Mouse (Mus musculus) urinary bladder, postnatal 25 days (tissue): ENCODE measurements around the gene Xylb.

Experiments used
- DNase-seq: peaks from one replicate; pipeline ENCODE4 v3.0.0; 2022; ENCODE audit warnings: low spot score

The Xylb gene

GRCm38 (mm10) chr9:119357331-119358057, at the start of gene Xylb:
TSS of gene Xylb (plus strand) at chr9:119357381.
- peak; percentile 91 for DNase-seq

- DNase-seq, result no peak
Measured at GRCm38 (mm10) chr9:119309067-119309466, 48.1 kb upstream of the Xylb start.

GRCm38 (mm10) chr9:119313096-119313495, 44.1 kb upstream of the Xylb start:
- no peak for DNase-seq

- DNase-seq, result no peak
Measured at GRCm38 (mm10) chr9:119318891-119319290, 38.3 kb upstream of the Xylb start.

- DNase-seq, result no peak
Measured at GRCm38 (mm10) chr9:119320446-119320845, 36.7 kb upstream of the Xylb start.

GRCm38 (mm10) chr9:119320946-119321345, 36.2 kb upstream of the Xylb start:
- DNase-seq, result no peak

- DNase-seq, result no peak
Measured at GRCm38 (mm10) chr9:119321392-119322229, 35.6 kb upstream of the Xylb start.

GRCm38 (mm10) chr9:119322289-119323259, 34.6 kb upstream of the Xylb start, which contains the start of gene Oxsr1:
TSS of gene Oxsr1 (minus strand) at chr9:119322427.
- DNase-seq, result peak; percentile 97

- no peak for DNase-seq
Measured at GRCm38 (mm10) chr9:119323260-119323645, 33.9 kb upstream of the Xylb start.

- no peak for DNase-seq
Measured at GRCm38 (mm10) chr9:119324130-119324529, 33.1 kb upstream of the Xylb start.

GRCm38 (mm10) chr9:119328488-119328887, 28.7 kb upstream of the Xylb start:
- no peak for DNase-seq

GRCm38 (mm10) chr9:119330186-119330963, 26.8 kb upstream of the Xylb start:
- DNase-seq, result peak; percentile 27

- DNase-seq, result peak; percentile 7
Measured at GRCm38 (mm10) chr9:119334324-119334723, 22.9 kb upstream of the Xylb start.

GRCm38 (mm10) chr9:119334834-119335233, 22.3 kb upstream of the Xylb start:
- DNase-seq, result no peak

- DNase-seq, result no peak
Measured at GRCm38 (mm10) chr9:119335571-119335970, 21.6 kb upstream of the Xylb start.

- DNase-seq, result no peak
Measured at GRCm38 (mm10) chr9:119337842-119338241, 19.3 kb upstream of the Xylb start.

- no peak for DNase-seq
Measured at GRCm38 (mm10) chr9:119338350-119338749, 18.8 kb upstream of the Xylb start.

GRCm38 (mm10) chr9:119339106-119339505, 18.1 kb upstream of the Xylb start:
- no peak for DNase-seq

GRCm38 (mm10) chr9:119339558-119340211, 17.5 kb upstream of the Xylb start, which contains the start of gene Acaa1a:
TSS of gene Acaa1a (plus strand) at chr9:119339676.
- DNase-seq, result peak; percentile 66

- DNase-seq, result peak; percentile 16
Measured at GRCm38 (mm10) chr9:119340212-119340580, 17.0 kb upstream of the Xylb start.
